Mouse (Mus musculus): ENCODE measurements around the gene Tex2. TPM values are rescaled to one million over a fixed set of nuclear protein-coding genes. Genes with fewer than 3 reads are reported as not detected.

The Tex2 gene
- polyA plus RNA-seq, 2 experiments: 8.7 to 10.8 TPM

- DNase-seq (ENCODE audit: low spot score): no peak
- no peak for ATAC-seq (ENCODE audit: low FRiP score, low read depth)
- Histone ChIP-seq H3K9ac (ENCODE audit: low read depth, low read length, severe bottlenecking) (no peak overlapping the region), H3K4me2 (replicated peaks; ENCODE audit: low read depth, low read length, severe bottlenecking) (no peak overlapping the region), H3K27ac (replicated peaks; ENCODE audit: low read depth, low read length) (no peak overlapping the region), H3K36me3 (ENCODE audit: control insufficient read depth, insufficient read depth, low read length) (no peaks in the 10 kb centered on the region), H3K27me3 (ENCODE audit: control insufficient read depth, insufficient read depth, low read length) (no peaks in the 10 kb centered on the region), H3K9me3 (ENCODE audit: control insufficient read depth, low read length) (no peaks in the 10 kb centered on the region), H3K4me1 (ENCODE audit: control insufficient read depth, insufficient read depth, low read length) (peaks cover 4% of the 10 kb centered on the region; the same call in 1 of the 2 replicates), H3K4me3 (replicated peaks; ENCODE audit: low read length) (no peak overlapping the region)
- 82% methylated on average over 13 of the region's 13 CpGs for WGBS
- TF ChIP-seq POLR2A (IDR thresholded peaks at IDR 0.05; ENCODE audit: borderline replicate concordance, extremely low read depth, insufficient read depth, insufficient read length): no peak
Measured at GRCm38 (mm10) chr11:106617821-106618580, 4.8 kb upstream of the Tex2 start.

- no peak overlapping the region for H3K4me3 ChIP-seq (replicated peaks; ENCODE audit: low read length)
- no peak overlapping the region for H3K27ac ChIP-seq (replicated peaks; ENCODE audit: low read depth, low read length)
- H3K9me3 ChIP-seq (ENCODE audit: control insufficient read depth, low read length): no peaks in the 10 kb centered on the region
- H3K4me1 ChIP-seq (ENCODE audit: control insufficient read depth, insufficient read depth, low read length): peaks cover 6% of the 10 kb centered on the region
- H3K27me3 ChIP-seq (ENCODE audit: control insufficient read depth, insufficient read depth, low read length): no peaks in the 10 kb centered on the region
- TF ChIP-seq POLR2A (IDR thresholded peaks at IDR 0.05; ENCODE audit: borderline replicate concordance, extremely low read depth, insufficient read depth, insufficient read length): no peak
- H3K36me3 ChIP-seq (ENCODE audit: control insufficient read depth, insufficient read depth, low read length): no peaks in the 10 kb centered on the region
- no peak for ATAC-seq (ENCODE audit: low FRiP score, low read depth)
- WGBS: 65% methylated on average over 4 of the region's 4 CpGs
- H3K9ac ChIP-seq (ENCODE audit: low read depth, low read length, severe bottlenecking): no peak overlapping the region
- DNase-seq (ENCODE audit: low spot score): no peak
- no peak overlapping the region for H3K4me2 ChIP-seq (replicated peaks; ENCODE audit: low read depth, low read length, severe bottlenecking)
Measured at GRCm38 (mm10) chr11:106615561-106615960, 2.3 kb upstream of the Tex2 start.

GRCm38 (mm10) chr11:106614339-106614645, 1.1 kb upstream of the Tex2 start:
- no peak overlapping the region for H3K27ac ChIP-seq (replicated peaks; ENCODE audit: low read depth, low read length)
- H3K27me3 ChIP-seq (ENCODE audit: control insufficient read depth, insufficient read depth, low read length): no peaks in the 10 kb centered on the region
- H3K9ac ChIP-seq (ENCODE audit: low read depth, low read length, severe bottlenecking): no peak overlapping the region
- H3K4me2 ChIP-seq (replicated peaks; ENCODE audit: low read depth, low read length, severe bottlenecking): no peak overlapping the region
- ATAC-seq (ENCODE audit: low FRiP score, low read depth) (no peak), DNase-seq (ENCODE audit: low spot score) (no peak)
- WGBS: 78% methylated on average over 4 of the region's 4 CpGs
- no peaks in the 10 kb centered on the region for H3K36me3 ChIP-seq (ENCODE audit: control insufficient read depth, insufficient read depth, low read length)
- peaks cover 9% of the 10 kb centered on the region for H3K4me1 ChIP-seq (ENCODE audit: control insufficient read depth, insufficient read depth, low read length)
- H3K9me3 ChIP-seq (ENCODE audit: control insufficient read depth, low read length): no peaks in the 10 kb centered on the region
- no peak overlapping the region for H3K4me3 ChIP-seq (replicated peaks; ENCODE audit: low read length)
- no peak for TF ChIP-seq POLR2A (IDR thresholded peaks at IDR 0.05; ENCODE audit: borderline replicate concordance, extremely low read depth, insufficient read depth, insufficient read length)

- peak overlapping the region; percentile 7; the same call in 1 of the 2 replicates for H3K27ac ChIP-seq (replicated peaks; ENCODE audit: low read depth, low read length)
- ATAC-seq (ENCODE audit: low FRiP score, low read depth): no peak
Measured at GRCm38 (mm10) chr11:106613638-106614338, 565 bp upstream of the Tex2 start.

GRCm38 (mm10) chr11:106612209-106612960, 838 bp downstream of the Tex2 start:
- no peaks in the 10 kb centered on the region for H3K27me3 ChIP-seq (ENCODE audit: control insufficient read depth, insufficient read depth, low read length)
- no peaks in the 10 kb centered on the region for H3K9me3 ChIP-seq (ENCODE audit: control insufficient read depth, low read length)
- no peak for DNase-seq (ENCODE audit: low spot score)
- H3K27ac ChIP-seq (replicated peaks; ENCODE audit: low read depth, low read length): peak overlapping the region; percentile 55; the same call in 1 of the 2 replicates
- WGBS: 3% methylated on average over 51 of the region's 67 CpGs
- TF ChIP-seq POLR2A (IDR thresholded peaks at IDR 0.05; ENCODE audit: borderline replicate concordance, extremely low read depth, insufficient read depth, insufficient read length): no peak
- no peak; the same call in none of the 2 replicates for ATAC-seq (ENCODE audit: low FRiP score, low read depth)
- H3K9ac ChIP-seq (ENCODE audit: low read depth, low read length, severe bottlenecking): peak overlapping the region; percentile 84
- H3K4me1 ChIP-seq (ENCODE audit: control insufficient read depth, insufficient read depth, low read length): peaks cover 9% of the 10 kb centered on the region
- H3K4me2 ChIP-seq (replicated peaks; ENCODE audit: low read depth, low read length, severe bottlenecking): peak overlapping the region; percentile 92
- peak overlapping the region; percentile 95 for H3K4me3 ChIP-seq (replicated peaks; ENCODE audit: low read length)
- H3K36me3 ChIP-seq (ENCODE audit: control insufficient read depth, insufficient read depth, low read length): no peaks in the 10 kb centered on the region

More at GRCm38 (mm10) chr11:106613638-106614338, 565 bp upstream of the Tex2 start:
- Histone ChIP-seq H3K27me3 (ENCODE audit: control insufficient read depth, insufficient read depth, low read length) (no peaks in the 10 kb centered on the region), H3K4me3 (replicated peaks; ENCODE audit: low read length) (peak overlapping the region; percentile 95), H3K4me2 (replicated peaks; ENCODE audit: low read depth, low read length, severe bottlenecking) (peak overlapping the region; percentile 54), H3K9me3 (ENCODE audit: control insufficient read depth, low read length) (no peaks in the 10 kb centered on the region), H3K9ac (ENCODE audit: low read depth, low read length, severe bottlenecking) (peak overlapping the region; percentile 84), H3K36me3 (ENCODE audit: control insufficient read depth, insufficient read depth, low read length) (no peaks in the 10 kb centered on the region), H3K4me1 (ENCODE audit: control insufficient read depth, insufficient read depth, low read length) (peaks cover 9% of the 10 kb centered on the region)
- WGBS: 59% methylated on average over 14 of the region's 15 CpGs
- no peak for TF ChIP-seq POLR2A (IDR thresholded peaks at IDR 0.05; ENCODE audit: borderline replicate concordance, extremely low read depth, insufficient read depth, insufficient read length)
- DNase-seq (ENCODE audit: low spot score): no peak
